Mouse (Mus musculus) liver, embryonic 16.5 days (tissue): Measurements from ENCODE around the gene Foxc1. TPM values are rescaled to one million over a fixed set of nuclear protein-coding genes. Genes with fewer than 3 reads are reported as not detected.

Experiments used
- ATAC-seq: fragments of 200-750 bp; cut with Nextera tagmentation; 2 replicates; pipeline ENCODE4 v1.8.0; 2017; ENCODE audit warnings: low read depth, mild to moderate bottlenecking, moderate number of reproducible peaks, moderate library complexity
- H3K27ac ChIP-seq: fragments of 300-500 bp; sonication (generic); 2 replicates; pipeline ENCODE4 v1.5.1; 2014; ENCODE audit warnings: mild to moderate bottlenecking, low read length
- H3K27me3 ChIP-seq: fragments of 300-500 bp; sonication (generic); 2 replicates; pipeline ENCODE4 v1.6.1; 2014; ENCODE audit warnings: low read depth, low read length, mixed read lengths; ENCODE audit not compliant: control insufficient read depth, insufficient read depth
- H3K36me3 ChIP-seq: fragments of 300-500 bp; sonication (generic); 2 replicates; pipeline ENCODE4 v1.6.1; 2014; ENCODE audit warnings: mild to moderate bottlenecking; ENCODE audit not compliant: control insufficient read depth, insufficient read depth
- H3K4me1 ChIP-seq: fragments of 300-500 bp; sonication (generic); 2 replicates; pipeline ENCODE4 v1.6.1; 2014; ENCODE audit warnings: low read depth, low read length, mixed read lengths; ENCODE audit not compliant: control insufficient read depth
- H3K4me2 ChIP-seq: fragments of 300-500 bp; sonication (generic); 2 replicates; pipeline ENCODE4 v1.6.1; 2014; ENCODE audit warnings: low read depth, low read length, mixed read lengths
- H3K4me3 ChIP-seq: fragments of 300-500 bp; sonication (generic); 2 replicates; pipeline ENCODE4 v1.5.1; 2014; ENCODE audit warnings: low read depth, mild to moderate bottlenecking, low read length
- H3K9ac ChIP-seq: fragments of 300-500 bp; sonication (generic); 2 replicates; pipeline ENCODE4 v1.6.1; 2014; ENCODE audit warnings: low read depth, low read length
- H3K9me3 ChIP-seq: fragments of 300-500 bp; sonication (generic); replicated peaks from 2 replicates; pipeline ENCODE4 v1.6.1; 2016; ENCODE audit warnings: low read length; ENCODE audit not compliant: control insufficient read depth
- WGBS: fragments of 180-500 bp; shearing (Covaris S2); extraction: QIAGEN DNeasy Blood & Tissue Kit; methylation state at CpG from one replicate; pipeline ENCODE4 v1.1.7; 2014; ENCODE audit not compliant: insufficient replicate concordance; 5-methylcytosine and 5-hydroxymethylcytosine counted together
- polyA plus RNA-seq: library from polyadenylated mRNA; unstranded; fragments of >200 nt; fragmentation: Nextera tagmentation; extraction: Ambion mirVana; gene quantifications from 2 replicates; pipeline ENCODE4 v1.2.1, GENCODE M21; 2015

Foxc1 gene
- not detected in 2 replicates for polyA plus RNA-seq

DNA sequence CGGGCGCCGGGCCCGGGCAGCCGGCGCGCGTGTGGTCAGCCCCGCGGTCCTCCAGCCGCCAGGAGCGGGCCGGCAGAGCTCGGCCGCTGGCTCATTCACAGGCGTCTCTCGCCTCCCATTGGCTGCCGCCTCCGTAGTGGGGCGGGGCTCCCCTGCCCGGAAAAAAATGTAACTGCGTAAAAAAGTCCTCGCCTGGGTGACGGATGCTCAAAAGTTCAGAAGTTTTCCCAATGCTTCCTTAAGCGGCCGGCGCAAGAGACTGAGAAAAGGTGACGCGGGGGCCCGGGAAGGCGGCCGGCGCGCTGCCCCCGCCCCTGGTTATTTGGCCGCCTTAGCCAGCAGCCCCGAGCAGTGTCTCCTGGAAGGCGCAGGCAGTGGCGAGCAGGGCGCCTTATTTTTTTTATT, at the start of gene Foxc1:
Gene Foxc1, plus strand, starts transcription at position 206 of the 405 bp plus-strand sequence.
- H3K4me2 ChIP-seq, result peak within 1 kb of the TSS; percentile 78
- no peaks in the 10 kb centered on the region for H3K36me3 ChIP-seq
- H3K9ac ChIP-seq, result no peak within 1 kb of the TSS
- H3K27ac ChIP-seq, result no peak within 1 kb of the TSS
- H3K27me3 ChIP-seq, result peaks cover 93% of the 10 kb centered on the region
- ATAC-seq, result peak; percentile 71
- under 1% methylated on average over 38 of the region's 40 CpGs for WGBS
- peaks cover 18% of the 10 kb centered on the region for H3K4me1 ChIP-seq
- H3K9me3 ChIP-seq, result no peaks in the 10 kb centered on the region
- peak within 1 kb of the TSS; percentile 59 for H3K4me3 ChIP-seq

DNA sequence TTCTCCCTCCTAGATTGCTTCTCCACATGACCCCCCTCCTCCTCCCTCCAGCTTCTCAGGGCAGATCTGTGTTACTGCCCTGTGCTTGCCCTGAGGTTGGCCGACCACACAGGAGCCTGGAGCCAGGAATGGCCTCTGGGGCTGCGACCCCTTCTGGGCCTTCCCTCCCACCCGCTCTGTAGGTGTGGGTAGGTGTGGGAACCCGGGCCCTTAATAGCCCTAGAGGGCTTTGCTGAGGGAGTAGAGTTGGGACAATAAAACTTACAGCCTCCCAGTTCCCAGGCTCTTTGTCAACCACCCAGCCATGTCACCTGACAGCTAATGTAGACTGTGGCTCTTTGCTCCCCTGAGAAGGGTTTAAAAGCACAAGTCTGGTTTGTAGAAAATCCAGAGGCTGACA, 46.0 kb upstream of the Foxc1 start:
- Histone ChIP-seq H3K27ac (no peak overlapping the region), H3K9ac (no peak overlapping the region), H3K4me3 (no peak overlapping the region), H3K36me3 (no peaks in the 10 kb centered on the region), H3K4me2 (no peak overlapping the region), H3K27me3 (no peaks in the 10 kb centered on the region), H3K9me3 (no peaks in the 10 kb centered on the region), H3K4me1 (no peaks in the 10 kb centered on the region)
- no peak for ATAC-seq
- 31% methylated on average over 4 of the region's 4 CpGs for WGBS

DNA sequence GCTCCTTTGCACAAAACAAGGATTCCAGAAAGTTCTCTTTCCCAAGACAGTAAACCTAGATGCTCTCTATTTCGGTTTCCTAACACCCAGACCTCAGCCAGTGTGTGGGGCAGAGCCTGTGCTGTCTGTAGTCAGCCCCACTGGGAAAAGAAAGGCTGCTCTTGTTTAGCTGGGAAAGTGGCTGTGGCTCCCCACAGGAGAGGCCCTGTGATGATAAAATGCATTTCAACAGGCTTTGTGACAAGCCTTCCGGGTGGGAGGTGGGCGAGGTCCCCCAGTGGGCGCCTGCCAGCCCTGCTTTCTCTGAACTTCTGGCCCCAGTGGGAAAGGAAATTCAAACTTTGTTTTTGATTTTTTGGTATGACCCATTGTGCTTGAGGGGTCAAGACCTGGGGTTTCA, 45.4 kb upstream of the Foxc1 start:
- no peaks in the 10 kb centered on the region for H3K36me3 ChIP-seq

DNA sequence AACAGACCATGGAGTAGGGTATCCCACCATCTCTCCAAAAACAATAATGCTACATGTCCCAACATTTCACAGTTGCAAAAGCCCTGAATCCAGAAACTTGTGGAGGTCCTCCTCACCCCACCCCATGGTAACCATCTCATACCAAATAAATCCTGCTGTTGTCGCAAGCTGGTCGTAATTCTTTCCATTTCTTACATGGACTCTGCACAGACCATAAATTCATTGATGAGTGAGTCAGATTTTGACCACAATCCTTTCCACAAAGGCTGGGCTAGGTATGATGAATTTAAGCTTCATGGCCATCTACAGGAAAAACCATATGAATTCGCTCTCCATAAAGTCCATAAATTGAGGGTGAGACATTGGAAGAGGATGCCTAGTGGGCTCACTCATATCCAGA, 42.0 kb upstream of the Foxc1 start:
- H3K4me3 ChIP-seq, result no peak overlapping the region
- H3K9ac ChIP-seq, result no peak overlapping the region
- H3K9me3 ChIP-seq, result no peaks in the 10 kb centered on the region
- H3K4me1 ChIP-seq, result no peaks in the 10 kb centered on the region
- no peak overlapping the region for H3K4me2 ChIP-seq
- 68% methylated on average over 3 of the region's 3 CpGs for WGBS
- ATAC-seq, result no peak
- no peaks in the 10 kb centered on the region for H3K36me3 ChIP-seq
- H3K27ac ChIP-seq, result no peak overlapping the region
- no peaks in the 10 kb centered on the region for H3K27me3 ChIP-seq

More for the DNA sequence above, 45.4 kb upstream of the Foxc1 start:
- no peak overlapping the region for H3K27ac ChIP-seq
- no peaks in the 10 kb centered on the region for H3K4me1 ChIP-seq
- ATAC-seq, result no peak
- H3K9me3 ChIP-seq, result no peaks in the 10 kb centered on the region
- no peak overlapping the region for H3K9ac ChIP-seq
- H3K4me3 ChIP-seq, result no peak overlapping the region
- 67% methylated on average over 4 of the region's 4 CpGs for WGBS
- no peaks in the 10 kb centered on the region for H3K27me3 ChIP-seq
- no peak overlapping the region for H3K4me2 ChIP-seq

DNA sequence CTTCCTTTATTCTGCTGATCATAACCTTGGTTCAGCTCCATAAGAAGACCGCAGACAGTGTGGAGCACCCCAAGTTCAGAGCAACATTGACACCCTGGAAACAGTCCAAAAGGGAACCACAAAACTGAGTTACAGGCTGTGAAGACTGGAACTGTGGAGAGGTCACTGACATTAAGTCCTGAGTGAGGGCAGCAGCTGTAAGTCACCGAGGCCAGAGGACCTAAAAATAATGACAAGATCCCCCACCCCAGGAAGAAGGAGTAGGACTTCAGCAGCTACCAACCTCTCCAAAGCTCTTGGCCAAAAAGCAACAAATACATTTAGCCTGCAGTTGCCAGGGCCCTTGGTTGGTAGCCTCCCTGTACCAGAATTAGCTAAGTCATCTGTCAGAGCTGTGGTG, 40.9 kb upstream of the Foxc1 start:
- Histone ChIP-seq H3K4me1 (no peaks in the 10 kb centered on the region), H3K27ac (no peak overlapping the region), H3K9ac (no peak overlapping the region), H3K4me3 (no peak overlapping the region), H3K9me3 (no peaks in the 10 kb centered on the region), H3K27me3 (no peaks in the 10 kb centered on the region), H3K4me2 (no peak overlapping the region), H3K36me3 (no peaks in the 10 kb centered on the region)
- WGBS, result 70% methylated on average over 2 of the region's 2 CpGs
- ATAC-seq, result no peak

DNA sequence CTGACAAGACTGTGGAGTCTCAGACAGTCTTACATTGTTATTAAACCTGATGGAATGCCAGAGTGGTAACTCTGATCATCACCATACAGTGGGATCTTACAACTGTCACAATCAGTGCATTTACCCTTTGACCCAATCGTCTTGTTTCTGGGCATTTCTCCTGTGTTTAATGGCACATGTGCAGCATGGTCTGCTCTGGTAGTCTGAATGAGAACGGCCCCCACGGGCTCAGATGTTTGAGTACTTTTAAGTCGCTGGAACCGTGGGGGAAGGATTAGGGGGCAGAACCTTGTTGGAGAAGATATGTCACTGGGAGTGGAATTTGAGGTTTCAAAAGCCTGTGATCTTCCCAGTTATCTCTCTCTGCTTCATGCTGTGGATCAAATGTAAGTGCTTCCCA, 33.6 kb upstream of the Foxc1 start:
- Histone ChIP-seq H3K9ac (no peak overlapping the region), H3K36me3 (no peaks in the 10 kb centered on the region), H3K27me3 (no peaks in the 10 kb centered on the region), H3K4me1 (no peaks in the 10 kb centered on the region), H3K4me3 (no peak overlapping the region), H3K9me3 (no peaks in the 10 kb centered on the region), H3K4me2 (no peak overlapping the region), H3K27ac (no peak overlapping the region)
- WGBS, result 66% methylated on average over 5 of the region's 5 CpGs
- ATAC-seq, result no peak

DNA sequence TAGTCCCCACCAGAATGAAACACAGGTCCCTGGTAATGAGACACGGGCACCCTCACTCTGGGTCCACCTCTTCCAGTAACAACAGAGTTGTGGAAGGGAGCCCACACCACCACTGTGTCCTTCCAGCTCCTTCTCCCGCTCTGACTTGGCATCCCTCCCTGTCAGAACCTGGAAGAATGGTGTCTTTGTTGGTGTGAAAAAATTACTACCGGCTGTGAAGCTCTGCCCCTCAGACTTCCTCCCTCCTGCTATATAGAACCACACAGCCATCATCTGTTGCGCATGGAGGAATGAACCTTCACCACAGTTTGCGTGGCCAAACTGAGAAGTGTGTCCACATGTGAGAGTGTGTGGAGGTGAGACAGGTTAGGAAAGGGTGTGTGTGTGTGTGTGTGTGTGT, 30.7 kb upstream of the Foxc1 start:
- Histone ChIP-seq H3K4me3 (no peak overlapping the region), H3K9ac (no peak overlapping the region), H3K36me3 (no peaks in the 10 kb centered on the region), H3K4me2 (no peak overlapping the region), H3K27me3 (no peaks in the 10 kb centered on the region), H3K27ac (no peak overlapping the region), H3K9me3 (no peaks in the 10 kb centered on the region), H3K4me1 (no peaks in the 10 kb centered on the region)
- 58% methylated on average over 5 of the region's 5 CpGs for WGBS
- ATAC-seq, result no peak

DNA sequence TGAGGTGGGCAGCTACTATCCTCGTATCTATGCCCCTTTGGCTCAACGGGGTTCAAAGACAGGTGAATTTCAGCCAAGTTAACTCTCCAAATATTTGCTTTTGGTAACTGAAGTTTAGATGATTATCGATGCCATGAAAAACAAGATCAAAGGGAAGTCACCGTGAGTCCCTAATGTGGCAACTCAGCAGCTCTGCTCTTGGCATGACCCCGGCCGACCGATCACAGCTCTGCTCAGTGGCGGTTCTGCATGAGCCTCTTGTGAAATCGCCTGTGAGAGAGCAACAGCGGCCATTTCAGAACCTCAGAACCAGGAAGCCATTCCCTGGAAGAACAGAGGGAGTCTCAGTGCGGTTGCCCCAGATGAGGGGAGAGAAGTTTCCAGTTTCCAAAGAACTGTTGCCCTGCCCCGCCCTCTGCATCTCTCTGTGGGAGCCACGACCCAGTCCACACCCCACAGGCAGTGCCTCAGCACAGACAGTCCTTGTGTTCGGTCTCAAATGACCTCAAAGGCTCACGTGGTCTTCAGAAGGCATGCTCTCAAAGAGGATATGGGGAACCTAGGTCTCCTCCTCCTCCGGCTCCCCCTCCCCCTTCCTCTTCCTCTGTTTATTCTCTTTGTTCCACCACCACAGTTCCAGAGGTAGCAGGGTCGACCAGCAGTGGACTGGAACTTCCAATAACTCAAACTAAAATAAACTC, 27.0 kb upstream of the Foxc1 start:
- Histone ChIP-seq H3K27me3 (no peaks in the 10 kb centered on the region), H3K4me1 (no peaks in the 10 kb centered on the region), H3K9ac (no peak overlapping the region), H3K4me3 (no peak overlapping the region), H3K4me2 (no peak overlapping the region), H3K27ac (no peak overlapping the region), H3K9me3 (no peaks in the 10 kb centered on the region), H3K36me3 (no peaks in the 10 kb centered on the region)
- ATAC-seq, result no peak
- 44% methylated on average over 17 of the region's 17 CpGs for WGBS

DNA sequence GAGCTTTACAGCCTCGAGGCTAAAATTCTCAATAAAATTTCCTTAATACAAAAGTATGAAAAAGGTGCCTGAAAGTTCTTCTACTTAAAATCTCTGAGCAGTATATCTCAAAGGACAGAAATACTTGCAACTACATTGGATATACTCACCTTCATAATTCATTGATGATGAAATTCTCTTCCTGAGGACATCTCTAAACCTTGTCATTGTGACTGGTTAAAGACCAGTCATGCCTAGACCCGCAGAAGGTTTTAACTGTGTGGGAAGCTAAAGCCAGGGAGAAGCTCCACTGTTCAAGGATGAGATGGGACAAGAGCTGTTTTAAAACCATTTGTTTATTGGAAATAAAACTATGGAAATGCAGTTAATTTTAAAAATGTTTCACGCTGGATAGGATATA, 26.1 kb upstream of the Foxc1 start:
- no peak overlapping the region for H3K9ac ChIP-seq
- ATAC-seq, result no peak
- WGBS, result 69% methylated on average over 3 of the region's 3 CpGs

More for the DNA sequence above, 26.1 kb upstream of the Foxc1 start:
- no peak overlapping the region for H3K4me2 ChIP-seq
- no peak overlapping the region for H3K4me3 ChIP-seq
- H3K27ac ChIP-seq, result no peak overlapping the region
- no peaks in the 10 kb centered on the region for H3K27me3 ChIP-seq
- no peaks in the 10 kb centered on the region for H3K9me3 ChIP-seq
- no peaks in the 10 kb centered on the region for H3K36me3 ChIP-seq
- H3K4me1 ChIP-seq, result no peaks in the 10 kb centered on the region
